Mouse (Mus musculus) neural tube, embryonic 14.5 days (tissue): ENCODE data around the gene Slc40a1. TPM values are rescaled to one million over a fixed set of nuclear protein-coding genes. Genes with fewer than 3 reads are reported as not detected.

Experiments used
- ATAC-seq: fragments of 200-750 bp; cut with Nextera tagmentation; 2 replicates; pipeline ENCODE4 v1.8.0; 2017; ENCODE audit warnings: low read depth, mild to moderate bottlenecking, moderate TSS enrichment, moderate library complexity
- H3K27ac ChIP-seq: fragments of 300-500 bp; sonication (generic); 2 replicates; pipeline ENCODE4 v1.5.1; 2014; ENCODE audit warnings: low read depth, mild to moderate bottlenecking, control low read depth, low read length, moderate library complexity, mixed read lengths
- H3K27me3 ChIP-seq: fragments of 300-500 bp; sonication (generic); 2 replicates; pipeline ENCODE4 v1.6.1; 2014; ENCODE audit warnings: low read length; ENCODE audit not compliant: control insufficient read depth, insufficient read depth
- H3K36me3 ChIP-seq: fragments of 300-500 bp; sonication (generic); 2 replicates; pipeline ENCODE4 v1.6.1; 2014; ENCODE audit warnings: low read length, mixed read lengths; ENCODE audit not compliant: control insufficient read depth, insufficient read depth
- H3K4me1 ChIP-seq: fragments of 300-500 bp; sonication (generic); 2 replicates; pipeline ENCODE4 v1.6.1; 2014; ENCODE audit warnings: low read length; ENCODE audit not compliant: control insufficient read depth, insufficient read depth
- H3K4me2 ChIP-seq: fragments of 300-500 bp; sonication (generic); 2 replicates; pipeline ENCODE4 v1.6.1; 2014; ENCODE audit warnings: mild to moderate bottlenecking, low read depth, low read length, control low read depth
- H3K4me3 ChIP-seq: fragments of 300-500 bp; sonication (generic); 2 replicates; pipeline ENCODE4 v1.5.1; 2014; ENCODE audit warnings: low read depth, low read length, control low read depth, mixed read lengths
- H3K9ac ChIP-seq: fragments of 300-500 bp; sonication (generic); replicated peaks from 2 replicates; pipeline ENCODE4 v1.6.1; 2014; ENCODE audit warnings: low read depth, mild to moderate bottlenecking, control low read depth, low read length, mixed read lengths
- H3K9me3 ChIP-seq: fragments of 300-500 bp; sonication (generic); 2 replicates; pipeline ENCODE4 v1.6.1; 2016; ENCODE audit warnings: low read length; ENCODE audit not compliant: control insufficient read depth
- WGBS: fragments of 180-500 bp; shearing (Covaris S2); extraction: QIAGEN DNeasy Blood & Tissue Kit; methylation state at CpG from one replicate; pipeline ENCODE4 v1.1.7; 2014; 5-methylcytosine and 5-hydroxymethylcytosine counted together
- polyA plus RNA-seq: library from polyadenylated mRNA; unstranded; fragments of >200 nt; fragmentation: Nextera tagmentation; extraction: Ambion mirVana; gene quantifications from 2 replicates; pipeline ENCODE4 v1.2.1, GENCODE M21; 2014

Slc40a1 gene
- polyA plus RNA-seq, 1 experiment from 2014 or later = 26.6 TPM

DNA sequence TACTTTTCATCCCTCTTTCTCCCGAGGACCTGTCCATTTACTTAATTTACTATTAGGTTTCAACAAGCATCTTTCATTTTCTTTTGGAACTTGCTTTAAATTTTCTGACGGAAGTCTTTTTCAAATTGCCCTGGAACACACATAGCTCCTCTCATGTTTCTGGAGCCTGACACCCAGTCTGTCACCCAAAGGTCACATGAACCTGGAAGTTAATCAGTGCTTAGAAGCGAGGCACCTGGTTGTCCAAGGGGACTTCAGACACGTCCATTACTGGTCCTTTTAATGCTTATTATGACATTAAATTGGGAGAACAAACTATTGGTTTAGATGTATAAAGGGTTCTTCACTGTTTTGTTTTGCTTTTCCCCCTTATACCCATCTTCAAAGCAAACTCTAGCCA is 3.0 kb downstream of the Slc40a1 start:
- Histone ChIP-seq H3K9me3 (no peaks in the 10 kb centered on the region), H3K27me3 (0 out of 2 replicates have a peak, but pooled peaks cover 11% of the 10 kb centered on the region), H3K4me2 (no peak overlapping the region), H3K4me3 (no peak overlapping the region), H3K9ac (no peak overlapping the region), H3K4me1 (no peaks in the 10 kb centered on the region), H3K36me3 (no peaks in the 10 kb centered on the region), H3K27ac (no peak overlapping the region)
- WGBS = 77% methylated on average over 4 of the region's 4 CpGs
- ATAC-seq = no peak

DNA sequence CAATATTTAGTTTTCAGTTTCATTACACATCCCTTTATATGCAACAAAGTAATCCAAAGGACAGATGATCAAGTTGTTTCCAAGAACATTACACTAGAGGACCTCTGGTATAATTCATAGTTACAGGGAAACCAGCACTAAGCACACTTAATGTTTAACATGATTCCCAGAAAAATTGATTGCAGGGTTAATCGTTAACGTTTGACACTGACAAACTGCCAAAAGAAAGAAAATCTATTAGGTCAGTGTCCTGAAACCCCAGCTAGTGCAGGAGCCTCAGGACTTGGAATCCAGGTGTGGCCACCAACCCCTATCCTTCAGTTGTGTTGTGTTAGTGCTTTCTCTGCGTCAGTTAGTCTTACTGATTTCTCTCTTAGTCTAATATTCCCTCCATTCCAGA is 5.6 kb downstream of the Slc40a1 start:
- H3K9me3 ChIP-seq = no peaks in the 10 kb centered on the region
- H3K27me3 ChIP-seq = 0 out of 2 replicates have a peak, but pooled peaks cover 4% of the 10 kb centered on the region
- H3K4me3 ChIP-seq = no peak overlapping the region
- ATAC-seq = no peak
- no peaks in the 10 kb centered on the region for H3K36me3 ChIP-seq
- H3K4me2 ChIP-seq = no peak overlapping the region
- H3K9ac ChIP-seq = no peak overlapping the region
- no peaks in the 10 kb centered on the region for H3K4me1 ChIP-seq
- 95% methylated on average over 3 of the region's 3 CpGs for WGBS
- no peak overlapping the region for H3K27ac ChIP-seq

DNA sequence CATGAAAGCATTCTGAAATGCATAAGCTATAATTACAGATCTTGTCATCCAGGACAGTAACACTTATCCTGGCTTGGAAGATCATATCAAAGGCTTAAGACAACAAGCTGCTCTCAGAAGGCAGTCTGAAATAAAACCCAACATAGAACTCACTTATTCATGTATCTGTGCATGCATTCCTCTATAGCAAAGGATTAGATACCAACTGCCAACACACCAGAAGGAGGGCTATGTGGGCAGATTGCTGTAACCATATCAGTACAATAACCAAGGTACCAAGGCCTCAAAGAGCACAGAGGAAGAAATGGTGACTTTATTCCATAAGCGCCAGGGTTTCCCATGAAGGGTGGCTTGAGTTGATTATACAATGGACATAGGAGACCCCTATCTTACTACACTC is 6.6 kb downstream of the Slc40a1 start:
- Histone ChIP-seq H3K27me3 (0 out of 2 replicates have a peak, but pooled peaks cover 4% of the 10 kb centered on the region), H3K4me3 (no peak overlapping the region), H3K27ac (no peak overlapping the region), H3K4me1 (no peaks in the 10 kb centered on the region), H3K9me3 (no peaks in the 10 kb centered on the region), H3K9ac (no peak overlapping the region), H3K36me3 (no peaks in the 10 kb centered on the region), H3K4me2 (no peak overlapping the region)
- WGBS = 100% methylated on average over 1 of the region's 1 CpGs
- ATAC-seq = no peak

GRCm38 (mm10) chr1:45917136-45917803 is 9.1 kb downstream of the Slc40a1 start:
- Histone ChIP-seq H3K27me3 (no peaks in the 10 kb centered on the region), H3K4me1 (no peaks in the 10 kb centered on the region), H3K9me3 (no peaks in the 10 kb centered on the region), H3K4me3 (no peak overlapping the region), H3K36me3 (no peaks in the 10 kb centered on the region), H3K9ac (no peak overlapping the region), H3K4me2 (no peak overlapping the region), H3K27ac (no peak overlapping the region)
- WGBS = 92% methylated on average over 4 of the region's 4 CpGs
- no peak for ATAC-seq

DNA sequence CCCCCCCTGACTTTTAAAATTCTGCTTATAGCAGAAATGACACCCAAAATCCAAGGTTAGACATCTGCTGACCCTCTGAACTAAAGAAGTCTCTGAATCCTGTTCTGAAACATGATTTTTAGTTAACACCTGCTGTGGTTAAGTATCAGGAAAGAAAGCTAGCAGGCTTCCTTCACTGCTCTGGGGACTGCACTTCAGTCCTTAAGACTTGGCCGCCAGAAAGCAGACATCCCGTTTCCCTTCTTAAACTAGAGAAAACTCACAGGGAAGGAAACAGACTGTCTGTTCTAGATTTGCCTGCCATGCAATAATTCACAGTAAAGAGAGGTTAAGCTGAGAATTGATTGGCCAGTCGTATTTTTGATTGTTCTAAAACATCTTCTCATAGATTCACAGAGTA is 10.1 kb downstream of the Slc40a1 start:
- H3K4me1 ChIP-seq = no peaks in the 10 kb centered on the region
- H3K9me3 ChIP-seq = no peaks in the 10 kb centered on the region
- no peaks in the 10 kb centered on the region for H3K27me3 ChIP-seq
- no peak overlapping the region for H3K9ac ChIP-seq
- H3K4me2 ChIP-seq = no peak overlapping the region
- H3K27ac ChIP-seq = no peak overlapping the region
- no peaks in the 10 kb centered on the region for H3K36me3 ChIP-seq
- no peak overlapping the region for H3K4me3 ChIP-seq
- ATAC-seq = no peak
- WGBS = 78% methylated on average over 3 of the region's 3 CpGs

GRCm38 (mm10) chr1:45914236-45914635 is 12.1 kb downstream of the Slc40a1 start:
- H3K4me3 ChIP-seq = no peak overlapping the region
- H3K4me1 ChIP-seq = no peaks in the 10 kb centered on the region
- no peak for ATAC-seq
- H3K4me2 ChIP-seq = no peak overlapping the region
- H3K9me3 ChIP-seq = no peaks in the 10 kb centered on the region
- no peak overlapping the region for H3K9ac ChIP-seq
- H3K36me3 ChIP-seq = no peaks in the 10 kb centered on the region
- H3K27me3 ChIP-seq = no peaks in the 10 kb centered on the region
- no peak overlapping the region for H3K27ac ChIP-seq
- 90% methylated on average over 4 of the region's 4 CpGs for WGBS

DNA sequence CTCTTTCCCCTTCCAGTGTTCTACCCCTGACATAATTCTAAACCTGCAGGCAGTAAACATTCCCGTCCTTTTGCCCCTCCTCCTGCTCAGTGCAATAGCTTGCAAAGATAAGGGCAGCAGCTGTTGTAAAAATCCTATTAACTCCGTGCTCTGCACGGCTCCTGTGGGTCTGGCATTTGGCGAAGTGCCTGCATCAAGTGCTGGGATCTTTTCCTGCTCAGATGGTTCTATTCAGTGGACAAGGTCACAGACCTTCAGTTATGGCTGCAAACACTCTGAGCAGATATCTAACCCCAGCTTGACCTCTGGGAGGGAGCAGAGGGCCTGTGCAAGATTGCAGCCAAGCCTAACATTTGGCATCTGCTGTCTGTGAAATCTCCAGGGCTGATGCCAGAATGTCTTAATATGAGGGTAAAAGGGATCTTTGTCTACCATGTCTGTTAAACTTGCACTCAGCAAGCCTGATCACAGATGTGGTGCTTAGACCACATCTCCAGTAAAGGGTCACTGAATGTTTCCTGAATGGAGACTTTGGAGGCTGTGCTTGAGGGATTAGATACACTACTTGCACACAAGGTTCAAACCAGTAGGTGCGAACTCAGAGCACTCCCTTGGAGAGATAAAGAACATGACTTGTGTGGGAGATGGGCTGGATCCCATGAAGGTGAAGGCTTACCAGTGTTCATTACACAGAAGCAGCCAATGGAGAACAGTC is 21.1 kb downstream of the Slc40a1 start:
- Histone ChIP-seq H3K9me3 (no peaks in the 10 kb centered on the region), H3K36me3 (no peaks in the 10 kb centered on the region), H3K27ac (0 out of 2 replicates have a peak overlapping the region, but pooled peaks have one; percentile 24), H3K27me3 (no peaks in the 10 kb centered on the region), H3K4me2 (no peak overlapping the region), H3K4me3 (no peak overlapping the region), H3K4me1 (0 out of 2 replicates have a peak, but pooled peaks cover 4% of the 10 kb centered on the region), H3K9ac (no peak overlapping the region)
- 20% methylated on average over 5 of the region's 5 CpGs for WGBS
- ATAC-seq = peak; percentile 91

GRCm38 (mm10) chr1:45904161-45904560 is 22.2 kb downstream of the Slc40a1 start:
- H3K4me3 ChIP-seq = no peak overlapping the region
- no peak overlapping the region for H3K27ac ChIP-seq
- H3K9me3 ChIP-seq = no peaks in the 10 kb centered on the region
- H3K9ac ChIP-seq = no peak overlapping the region
- H3K27me3 ChIP-seq = no peaks in the 10 kb centered on the region
- no peak overlapping the region for H3K4me2 ChIP-seq
- no peaks in the 10 kb centered on the region for H3K36me3 ChIP-seq
- 85% methylated on average over 3 of the region's 3 CpGs for WGBS
- 0 out of 2 replicates have a peak, but pooled peaks cover 4% of the 10 kb centered on the region for H3K4me1 ChIP-seq
- ATAC-seq = no peak

- Histone ChIP-seq H3K27me3 (no peaks in the 10 kb centered on the region), H3K27ac (no peak overlapping the region), H3K4me3 (no peak overlapping the region), H3K9ac (no peak overlapping the region), H3K4me2 (no peak overlapping the region), H3K9me3 (no peaks in the 10 kb centered on the region), H3K4me1 (no peaks in the 10 kb centered on the region), H3K36me3 (no peaks in the 10 kb centered on the region)
- WGBS = 41% methylated on average over 1 of the region's 1 CpGs
- no peak for ATAC-seq
Observed at GRCm38 (mm10) chr1:45898044-45898443, 28.3 kb downstream of the Slc40a1 start.
